Mouse (Mus musculus) CH12.LX (cell line): ENCODE measurements around the gene Chrna4. TPM values are rescaled to one million over a fixed set of nuclear protein-coding genes. Genes with fewer than 3 reads are reported as not detected.

Source experiments
- DNase-seq: peaks from one replicate; pipeline ENCODE4 v3.0.0-alpha.2; 2013; ENCODE audit errors: extremely low read depth
- H3K27ac ChIP-seq: 2 replicates; pipeline ENCODE4 v1.5.1; 2012; ENCODE audit warnings: low read depth, mild to moderate bottlenecking, control low read depth, moderate library complexity; ENCODE audit not compliant: insufficient read depth
- H3K27me3 ChIP-seq: replicated peaks from 2 replicates; pipeline ENCODE3; 2012; ENCODE audit warnings: inconsistent platforms
- H3K36me3 ChIP-seq, 2 experiments: replicated peaks in 1 of 2; 2 replicates each; pipeline versions ENCODE3 to v1.6.1; 2012; ENCODE audit warnings: inconsistent platforms in 1 of 2, low read length in 1 of 2, mild to moderate bottlenecking in 1 of 2, mixed read lengths in 1 of 2, moderate library complexity in 1 of 2; ENCODE audit not compliant: control insufficient read depth in 1 of 2, insufficient read depth in 1 of 2
- H3K4me1 ChIP-seq, 2 experiments: 2 replicates each; pipeline ENCODE4 v1.6.1; 2012; ENCODE audit warnings: inconsistent platforms in 1 of 2, moderate library complexity in 1 of 2; ENCODE audit not compliant: insufficient read depth in 2 of 2, control insufficient read depth in 1 of 2
- H3K4me2 ChIP-seq: 2 replicates; pipeline ENCODE4 v1.6.1; 2012; ENCODE audit warnings: low read depth, mild to moderate bottlenecking, control low read depth; ENCODE audit not compliant: poor library complexity, insufficient read depth, severe bottlenecking
- H3K4me3 ChIP-seq, 3 experiments: fragments of 150-350 bp in 1 of 3; sonication (generic) in 1 of 3; replicated peaks in 1 of 3; 2 replicates each; pipeline versions ENCODE3 to v1.5.1; 2011 to 2012; ENCODE audit warnings: low read depth in 2 of 3, low read length in 2 of 3, mild to moderate bottlenecking in 2 of 3, moderate library complexity in 2 of 3, control low read depth in 1 of 3, improper control_type of control experiment in 1 of 3, inconsistent platforms in 1 of 3, mixed read lengths in 1 of 3; ENCODE audit not compliant: poor library complexity in 1 of 3
- H3K79me2 ChIP-seq: replicated peaks from 2 replicates; pipeline ENCODE4 v1.6.1; 2012; ENCODE audit warnings: mild to moderate bottlenecking, moderate library complexity; ENCODE audit not compliant: control insufficient read depth, poor library complexity, insufficient read depth, severe bottlenecking; ENCODE audit errors: extremely low read depth
- H3K9ac ChIP-seq: 2 replicates; pipeline ENCODE4 v1.6.1; 2012; ENCODE audit warnings: low read depth, mild to moderate bottlenecking, control low read depth, moderate library complexity; ENCODE audit not compliant: insufficient read depth
- H3K9me3 ChIP-seq: replicated peaks from 2 replicates; pipeline ENCODE3; 2012; ENCODE audit warnings: low read length, inconsistent platforms, mixed read lengths
- BHLHE40 ChIP-seq: IDR thresholded peaks from 2 replicates; pipeline ENCODE4 v1.6.1; 2011; ENCODE audit warnings: mild to moderate bottlenecking, low read depth, low read length, improper control_type of control experiment
- CHD2 ChIP-seq: IDR thresholded peaks from 2 replicates; pipeline ENCODE4 v1.6.1; 2011; ENCODE audit warnings: low read length, improper control_type of control experiment
- E2F4 ChIP-seq: IDR thresholded peaks from 2 replicates; pipeline ENCODE4 v1.6.1; 2011; ENCODE audit warnings: low read depth, low read length, improper control_type of control experiment; ENCODE audit not compliant: insufficient replicate concordance
- ETS1 ChIP-seq: conservative IDR thresholded peaks from 2 replicates; pipeline ENCODE4 v1.6.1; 2012; ENCODE audit warnings: low read depth, mild to moderate bottlenecking, inconsistent platforms, low read length, improper control_type of control experiment, moderate library complexity
- JUND ChIP-seq: conservative IDR thresholded peaks from 2 replicates; pipeline ENCODE4 v1.6.1; 2011; ENCODE audit warnings: low read depth, low read length, improper control_type of control experiment
- KAT2A ChIP-seq: IDR thresholded peaks from 2 replicates; pipeline ENCODE4 v1.6.1; 2012; ENCODE audit warnings: low read length, improper control_type of control experiment, inconsistent platforms; ENCODE audit not compliant: insufficient replicate concordance
- MAFK ChIP-seq: IDR thresholded peaks from 2 replicates; pipeline ENCODE4 v1.6.1; 2011; ENCODE audit warnings: low read length, improper control_type of control experiment; ENCODE audit not compliant: insufficient replicate concordance
- MXI1 ChIP-seq: IDR thresholded peaks from 2 replicates; pipeline ENCODE4 v1.6.1; 2011; ENCODE audit warnings: mild to moderate bottlenecking, low read depth, low read length, improper control_type of control experiment
- MYC ChIP-seq: IDR thresholded peaks from 2 replicates; pipeline ENCODE4 v1.6.1; 2011; ENCODE audit warnings: low read depth, mild to moderate bottlenecking, improper control_type of control experiment, low read length
- USF1 ChIP-seq: IDR thresholded peaks from 2 replicates; pipeline ENCODE4 v1.6.1; 2014; ENCODE audit warnings: low read depth, mild to moderate bottlenecking, inconsistent platforms, low read length, improper control_type of control experiment
- ZC3H11A ChIP-seq: IDR thresholded peaks from 2 replicates; pipeline ENCODE4 v1.6.1; 2012; ENCODE audit warnings: low read depth, mild to moderate bottlenecking, inconsistent platforms, low read length, improper control_type of control experiment
- dilution Hi-C: fragments of 300-500 bp; cut with MboI; formaldehyde crosslinking; loops from 2 replicates; pipeline ENCODE4 v1.14.3; 2020; ENCODE audit warnings: low sequenced_read_pairs; ENCODE audit not compliant: extremely low pct_unique_long_range_greater_than_20kb, extremely low pct_ligation_motif_present
- in situ Hi-C: fragments of 300-500 bp; cut with MboI; formaldehyde crosslinking; loops from 3 replicates; pipeline ENCODE4 v1.14.3; 2019; ENCODE audit warnings: low sequenced_read_pairs, low pct_ligation_motif_present, low pct_unique_long_range_greater_than_20kb, mixed read lengths
- polyA plus RNA-seq: library from polyadenylated mRNA; unstranded; fragments of >175 nt; gene quantifications from 2 replicates; pipeline ENCODE4 v1.2.1, GENCODE M21; 2012; ENCODE audit warnings: low read depth; ENCODE audit not compliant: insufficient read length
- total RNA-seq, 2 experiments: library from RNA; depleted of rRNA; stranded (reverse); fragments of 300-350 nt in 1 of 2; fragments of >200 nt in 1 of 2; gene quantifications; 2 replicates each; pipeline ENCODE4 v1.2.3; 2012 to 2014

The Chrna4 gene
- total and polyA plus RNA-seq, 3 experiments, result not detected

DNA sequence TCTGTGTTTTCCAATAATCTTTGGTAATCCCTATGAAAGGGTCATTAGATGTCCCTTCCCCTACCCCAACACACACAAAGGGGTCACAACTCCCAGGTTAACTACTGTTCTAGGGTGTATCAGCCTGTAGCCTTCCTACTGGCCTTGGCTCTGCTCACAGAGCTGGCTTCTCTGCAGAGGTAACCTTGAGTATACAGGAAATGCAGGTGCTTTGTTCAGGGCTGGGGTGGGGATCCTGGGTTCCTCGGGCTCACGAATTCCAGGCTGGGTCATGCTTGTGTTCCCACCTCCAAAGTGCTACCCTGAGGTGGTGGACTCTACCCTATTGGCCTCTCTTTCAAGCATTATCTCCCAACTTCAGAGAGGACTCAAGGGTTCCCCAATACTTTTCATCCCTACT is 57.7 kb downstream of the Chrna4 start:
- TF ChIP-seq ETS1 (no peak), USF1 (no peak), E2F4 (no peak), ZC3H11A (no peak), JUND (no peak)
- Histone ChIP-seq H3K9ac (no peak overlapping the region), H3K9me3 (no peaks in the 10 kb centered on the region), H3K36me3 (peaks cover 27 to 56% of the 10 kb centered on the region in 2 experiments), H3K4me2 (no peak overlapping the region), H3K27ac (no peak overlapping the region), H3K27me3 (no peaks in the 10 kb centered on the region), H3K4me3 (no peak overlapping the region), H3K79me2 (no peaks in the 10 kb centered on the region), H3K4me1 (no peaks in the 10 kb centered on the region)
- in situ Hi-C loops (no loop called here), dilution Hi-C loops (no loop called here)
- no peak for DNase-seq

DNA sequence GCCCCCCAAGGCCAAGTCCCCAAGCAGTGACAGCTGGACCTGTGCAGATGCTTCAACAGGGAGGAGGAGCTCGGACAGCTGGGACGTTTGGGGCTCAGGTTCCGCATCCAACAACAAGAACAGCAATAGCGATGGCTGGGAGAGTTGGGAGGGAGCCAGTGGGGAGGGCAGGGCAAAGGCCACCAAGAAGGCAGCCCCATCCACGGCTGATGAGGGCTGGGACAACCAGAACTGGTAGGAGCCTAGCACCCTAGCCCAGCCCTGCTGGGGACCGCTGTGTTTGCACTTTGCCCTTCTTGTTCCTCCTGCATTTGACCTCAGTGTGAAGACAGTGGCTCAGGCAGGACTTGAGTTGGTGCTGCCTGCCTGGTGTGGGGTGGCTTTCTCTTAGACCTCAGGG is 62.2 kb downstream of the Chrna4 start:
- Histone ChIP-seq H3K27me3 (no peaks in the 10 kb centered on the region), H3K4me2 (no peak overlapping the region), H3K4me3 (no peak overlapping the region), H3K79me2 (no peaks in the 10 kb centered on the region), H3K4me1 (no peaks in the 10 kb centered on the region), H3K36me3 (peaks cover 68 to 97% of the 10 kb centered on the region in 2 experiments)
- in situ Hi-C loops, result no loop called here
- no peak for DNase-seq
- TF ChIP-seq MAFK (no peak), MYC (no peak), KAT2A (no peak), CHD2 (no peak), ETS1 (no peak), BHLHE40 (no peak), MXI1 (no peak)
- TF ChIP-seq, all 38 proteins: peak for 0
- H3K27ac ChIP-seq, result no peak overlapping the region
- dilution Hi-C loops, result no loop called here
- H3K9ac ChIP-seq, result no peak overlapping the region
- no peaks in the 10 kb centered on the region for H3K9me3 ChIP-seq

Other genes with a start within 250 kb of the Chrna4 start
- 27.5 and 33.1 TPM in 2 replicates for gene Ythdf1, start 122.6 kb downstream of the Chrna4 start, total RNA-seq (2012; rRNA removed)
- 40.7 and 42.5 TPM in 2 replicates for gene Ythdf1, start 122.6 kb downstream of the Chrna4 start, total RNA-seq (2014; rRNA removed)
- 57.4 and 67.0 TPM in 2 replicates for gene Ythdf1, start 122.6 kb downstream of the Chrna4 start, polyA plus RNA-seq
- gene Birc7, start 114.5 kb downstream of the Chrna4 start, total RNA-seq (2012; rRNA removed), result not detected in 2 replicates
- gene Birc7, start 114.5 kb downstream of the Chrna4 start, total RNA-seq (2014; rRNA removed), result not detected in 2 replicates
- gene Birc7, start 114.5 kb downstream of the Chrna4 start, polyA plus RNA-seq, result not detected in 2 replicates
- not detected in 2 replicates for gene Nkain4, start 88.8 kb downstream of the Chrna4 start, total RNA-seq (2012; rRNA removed)
- gene Nkain4, start 88.8 kb downstream of the Chrna4 start, total RNA-seq (2014; rRNA removed), result not detected in 2 replicates
- gene Nkain4, start 88.8 kb downstream of the Chrna4 start, polyA plus RNA-seq, result not detected in 2 replicates
- gene Arfgap1, start 76.3 kb downstream of the Chrna4 start, total RNA-seq (2012; rRNA removed), result 32.4 and 40.4 TPM in 2 replicates
- gene Arfgap1, start 76.3 kb downstream of the Chrna4 start, total RNA-seq (2014; rRNA removed), result 21.3 and 28.2 TPM in 2 replicates
- 37.5 and 40.0 TPM in 2 replicates for gene Arfgap1, start 76.3 kb downstream of the Chrna4 start, polyA plus RNA-seq
- gene Col20a1, start 57.0 kb downstream of the Chrna4 start, total RNA-seq (2012; rRNA removed), result 0.42 and 0.68 TPM in 2 replicates
- gene Col20a1, start 57.0 kb downstream of the Chrna4 start, total RNA-seq (2014; rRNA removed), result 0.52 and 0.61 TPM in 2 replicates
- 1.3 and 2.2 TPM in 2 replicates for gene Col20a1, start 57.0 kb downstream of the Chrna4 start, polyA plus RNA-seq
- 0.04 TPM in 2 replicates for gene Kcnq2, start 91.8 kb upstream of the Chrna4 start, total RNA-seq (2012; rRNA removed)
- gene Kcnq2, start 91.8 kb upstream of the Chrna4 start, total RNA-seq (2014; rRNA removed), result not detected in 2 replicates
- gene Kcnq2, start 91.8 kb upstream of the Chrna4 start, polyA plus RNA-seq, result not detected in 2 replicates
- gene Eef1a2, start 113.5 kb upstream of the Chrna4 start, total RNA-seq (2012; rRNA removed), result not detected in 2 replicates
- gene Eef1a2, start 113.5 kb upstream of the Chrna4 start, total RNA-seq (2014; rRNA removed), result not detected in 2 replicates
- not detected in 2 replicates for gene Eef1a2, start 113.5 kb upstream of the Chrna4 start, polyA plus RNA-seq
- 60.0 and 68.9 TPM in 2 replicates for gene Ppdpf, start 143.7 kb upstream of the Chrna4 start, total RNA-seq (2012; rRNA removed)
- gene Ppdpf, start 143.7 kb upstream of the Chrna4 start, total RNA-seq (2014; rRNA removed), result 57.6 and 71.2 TPM in 2 replicates
- gene Ppdpf, start 143.7 kb upstream of the Chrna4 start, polyA plus RNA-seq, result 75.5 and 113 TPM in 2 replicates
- gene Ptk6, start 159.2 kb upstream of the Chrna4 start, total RNA-seq (2012; rRNA removed), result 0.04 and 0.17 TPM in 2 replicates
- 0.05 TPM in 1 of 2 replicates, not detected in the other for gene Ptk6, start 159.2 kb upstream of the Chrna4 start, total RNA-seq (2014; rRNA removed)
- gene Ptk6, start 159.2 kb upstream of the Chrna4 start, polyA plus RNA-seq, result 0.07 and 0.09 TPM in 2 replicates
- gene Srms, start 169.6 kb upstream of the Chrna4 start, total RNA-seq (2012; rRNA removed), result 0.08 and 0.17 TPM in 2 replicates
- 0.13 and 0.14 TPM in 2 replicates for gene Srms, start 169.6 kb upstream of the Chrna4 start, total RNA-seq (2014; rRNA removed)
- gene Srms, start 169.6 kb upstream of the Chrna4 start, polyA plus RNA-seq, result 0.41 TPM in 1 of 2 replicates, not detected in the other
- gene Fndc11, start 176.5 kb upstream of the Chrna4 start, total RNA-seq (2012; rRNA removed), result 0.25 and 0.59 TPM in 2 replicates
- not detected in 2 replicates for gene Fndc11, start 176.5 kb upstream of the Chrna4 start, total RNA-seq (2014; rRNA removed)
- not detected in 2 replicates for gene Fndc11, start 176.5 kb upstream of the Chrna4 start, polyA plus RNA-seq
- gene Helz2, start 198.5 kb upstream of the Chrna4 start, total RNA-seq (2012; rRNA removed), result 14.8 and 18.3 TPM in 2 replicates
- 4.8 and 5.6 TPM in 2 replicates for gene Helz2, start 198.5 kb upstream of the Chrna4 start, total RNA-seq (2014; rRNA removed)
- 16.0 and 18.0 TPM in 2 replicates for gene Helz2, start 198.5 kb upstream of the Chrna4 start, polyA plus RNA-seq
- gene Gmeb2, start 244.5 kb upstream of the Chrna4 start, total RNA-seq (2012; rRNA removed), result 14.2 and 17.3 TPM in 2 replicates
- 11.1 and 11.6 TPM in 2 replicates for gene Gmeb2, start 244.5 kb upstream of the Chrna4 start, total RNA-seq (2014; rRNA removed)
- gene Gmeb2, start 244.5 kb upstream of the Chrna4 start, polyA plus RNA-seq, result 20.4 and 20.7 TPM in 2 replicates